Mouse (Mus musculus): ENCODE data around the gene Gm48551. TPM values are rescaled to one million over a fixed set of nuclear protein-coding genes. Genes with fewer than 3 reads are reported as not detected.

Gm48551 gene
- polyA plus RNA-seq, 1 experiment = 0.38 TPM

GRCm38 (mm10) chr10:81404082-81404481 lies 19.8 kb downstream of the Gm48551 start:
- TF ChIP-seq GATA1 (IDR thresholded peaks at IDR 0.05; ENCODE audit: low read length) = no peak

- TF ChIP-seq GATA1 (IDR thresholded peaks at IDR 0.05; ENCODE audit: low read length) = no peak
Observed at GRCm38 (mm10) chr10:81404720-81405119, 20.5 kb downstream of the Gm48551 start.

- no peak for TF ChIP-seq GATA1 (IDR thresholded peaks at IDR 0.05; ENCODE audit: low read length)
Observed at GRCm38 (mm10) chr10:81405588-81406201, 21.4 kb downstream of the Gm48551 start.

GRCm38 (mm10) chr10:81406504-81407440 lies 22.5 kb downstream of the Gm48551 start:
- TF ChIP-seq GATA1 (IDR thresholded peaks at IDR 0.05; ENCODE audit: low read length) = no peak

- no peak for TF ChIP-seq GATA1 (IDR thresholded peaks at IDR 0.05; ENCODE audit: low read length)
Observed at GRCm38 (mm10) chr10:81407539-81408423, 23.5 kb downstream of the Gm48551 start.

GRCm38 (mm10) chr10:81408424-81408729 lies 24.1 kb downstream of the Gm48551 start:
- no peak for TF ChIP-seq GATA1 (IDR thresholded peaks at IDR 0.05; ENCODE audit: low read length)

- no peak for TF ChIP-seq GATA1 (IDR thresholded peaks at IDR 0.05; ENCODE audit: low read length)
Observed at GRCm38 (mm10) chr10:81408871-81409291, 24.6 kb downstream of the Gm48551 start.

GRCm38 (mm10) chr10:81409330-81409729 lies 25.1 kb downstream of the Gm48551 start:
- no peak for TF ChIP-seq GATA1 (IDR thresholded peaks at IDR 0.05; ENCODE audit: low read length)

- TF ChIP-seq GATA1 (IDR thresholded peaks at IDR 0.05; ENCODE audit: low read length) = no peak
Observed at GRCm38 (mm10) chr10:81410350-81410749, 26.1 kb downstream of the Gm48551 start.

- TF ChIP-seq GATA1 (IDR thresholded peaks at IDR 0.05; ENCODE audit: low read length) = no peak
Observed at GRCm38 (mm10) chr10:81410981-81411380, 26.7 kb downstream of the Gm48551 start.

GRCm38 (mm10) chr10:81411471-81412400 lies 27.5 kb downstream of the Gm48551 start:
- no peak for TF ChIP-seq GATA1 (IDR thresholded peaks at IDR 0.05; ENCODE audit: low read length)

- TF ChIP-seq GATA1 (IDR thresholded peaks at IDR 0.05; ENCODE audit: low read length) = no peak
Observed at GRCm38 (mm10) chr10:81412586-81413309, 28.5 kb downstream of the Gm48551 start.

GRCm38 (mm10) chr10:81413310-81414261 lies 29.3 kb downstream of the Gm48551 start:
- TF ChIP-seq GATA1 (IDR thresholded peaks at IDR 0.05; ENCODE audit: low read length) = no peak
